Mouse (Mus musculus): Measurements from ENCODE around the gene Relt.
"Not testable (repeated sequence)": the region's sequence is repeated elsewhere in the genome, so short reads cannot be mapped to it uniquely, and the experiment has no call there.

The Relt gene

DNA sequence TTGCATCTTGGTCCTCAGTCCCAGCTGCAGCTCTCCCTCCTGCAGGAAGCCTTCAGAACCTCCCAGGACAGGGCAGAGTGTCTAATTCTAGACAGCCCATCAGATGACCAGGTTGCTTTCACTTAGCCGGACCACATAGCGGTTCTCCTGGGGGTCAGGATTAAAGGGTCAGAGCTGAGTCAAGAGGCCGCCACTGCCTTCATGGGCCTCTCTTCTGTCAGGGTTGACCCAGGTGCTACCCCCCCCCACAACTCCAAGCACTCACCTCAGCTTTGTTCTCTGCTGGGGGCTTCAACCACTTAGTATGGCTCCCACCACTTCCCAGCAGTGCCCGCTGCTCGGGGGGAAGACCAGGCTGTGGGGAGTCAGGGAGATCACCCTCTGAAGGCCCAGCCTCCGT is 16.1 kb downstream of the Relt start:
- no peak for DNase-seq (ENCODE audit: extremely low read depth, insufficient read length, low spot score)

DNA sequence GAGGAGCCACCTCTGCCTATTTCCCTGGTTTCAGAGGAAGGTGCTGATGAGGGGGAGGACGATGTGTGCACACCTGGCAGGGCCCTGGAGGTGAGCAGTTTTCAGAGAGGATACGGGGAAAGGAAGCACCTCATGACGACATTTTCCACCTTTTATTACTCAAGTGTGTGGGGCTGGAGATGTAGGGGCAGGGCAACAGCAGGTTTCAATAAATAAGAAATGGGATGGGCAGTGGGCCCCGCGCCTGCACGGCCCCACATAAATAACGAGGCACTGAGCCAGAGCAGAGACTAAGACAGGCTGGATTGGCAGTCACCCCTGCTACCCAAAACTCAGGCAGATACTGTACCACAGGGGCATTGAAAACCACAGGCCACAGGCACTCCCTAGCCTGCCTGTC is 17.2 kb downstream of the Relt start:
- not testable (repeated sequence) for DNase-seq (ENCODE audit: extremely low read depth, insufficient read length, low spot score)

DNA sequence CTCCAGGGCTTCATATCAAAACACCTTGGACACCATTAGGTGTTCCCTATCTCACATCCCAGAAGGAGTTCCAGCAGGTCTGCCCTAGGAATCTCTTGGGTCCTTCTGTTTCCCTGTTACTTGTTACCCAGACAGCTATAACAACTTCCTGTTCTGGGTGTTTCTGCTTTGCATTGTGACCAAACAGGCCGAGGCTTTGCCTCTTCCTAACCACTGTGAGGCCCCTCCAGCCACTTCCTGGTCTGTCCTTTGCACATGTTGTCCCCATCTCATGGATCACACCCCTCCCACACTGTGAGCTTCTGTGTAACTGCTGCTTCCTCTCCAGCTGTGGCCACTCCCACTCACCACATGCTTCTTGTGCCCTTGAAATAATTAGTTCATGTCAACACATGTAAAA is 17.8 kb downstream of the Relt start:
- DNase-seq (ENCODE audit: extremely low read depth, insufficient read length, low spot score) = no peak

DNA sequence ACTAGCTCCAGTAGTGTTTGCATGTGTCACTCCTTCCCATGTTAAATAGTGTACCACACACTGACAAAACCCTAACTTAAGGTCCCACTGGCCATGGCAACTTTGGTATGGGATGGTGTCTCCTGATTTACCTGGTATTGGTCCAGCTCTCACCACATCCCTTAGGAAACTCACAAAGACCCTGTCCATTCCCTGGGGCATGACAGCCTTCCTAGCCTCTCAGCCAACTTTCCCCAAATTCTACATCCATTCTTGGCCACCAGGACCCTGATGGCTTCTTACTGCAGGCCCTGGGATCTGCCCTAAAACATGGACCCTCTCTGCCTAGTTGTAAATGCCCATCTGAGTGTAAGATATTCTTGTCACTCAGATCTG is 18.2 kb downstream of the Relt start:
- no peak for DNase-seq (ENCODE audit: extremely low read depth, insufficient read length, low spot score)

DNA sequence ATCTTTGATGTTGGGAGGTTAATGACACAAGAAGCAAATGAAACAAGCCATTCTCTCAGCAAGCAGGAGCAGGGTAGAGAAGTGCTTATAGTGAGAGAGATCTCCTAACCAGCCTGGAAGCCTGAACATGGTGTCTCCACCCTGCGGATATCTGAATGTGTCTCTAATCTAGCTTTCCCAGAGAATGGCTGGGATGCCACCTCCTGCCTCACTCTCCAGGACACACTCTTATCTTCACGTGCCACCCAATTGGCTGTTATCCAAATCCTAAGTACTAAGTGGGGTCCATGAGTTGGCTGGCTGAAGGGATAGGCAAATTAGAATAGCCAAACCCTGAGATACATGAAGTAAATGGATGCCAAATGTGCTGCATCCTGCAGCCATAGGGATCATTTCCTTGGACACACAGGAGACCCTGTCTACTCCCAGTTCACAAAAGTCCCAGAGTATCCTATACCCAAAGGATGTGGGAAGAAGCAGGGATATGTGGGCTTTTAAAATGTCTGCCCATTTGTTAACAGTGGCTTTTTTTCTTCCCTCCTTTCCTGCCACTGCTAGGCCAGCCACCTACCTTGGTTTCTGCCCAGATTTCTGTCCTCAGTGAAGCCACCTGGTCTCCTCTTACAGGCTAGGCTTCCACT is 18.7 kb downstream of the Relt start:
- DNase-seq (ENCODE audit: extremely low read depth, insufficient read length, low spot score) = no peak

DNA sequence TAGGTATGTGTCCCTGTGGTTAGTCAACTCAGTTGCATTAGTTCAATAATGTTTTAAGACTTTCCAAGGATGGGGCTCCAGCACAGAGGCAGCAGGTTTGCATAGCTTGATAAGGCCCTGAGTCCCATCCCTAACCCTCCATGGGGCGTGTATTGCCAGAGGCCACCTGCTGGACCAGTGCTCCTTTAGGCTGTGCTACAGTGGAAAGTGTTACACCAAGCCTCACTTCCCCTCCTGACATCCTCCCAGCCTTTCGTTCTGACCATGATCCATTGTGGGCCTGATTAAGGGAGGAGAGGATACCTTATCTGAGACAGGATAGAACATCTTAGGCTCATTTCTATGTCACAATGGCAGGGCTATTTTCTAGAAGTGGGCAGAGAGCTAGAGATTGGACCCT is 19.4 kb downstream of the Relt start:
- DNase-seq (ENCODE audit: extremely low read depth, insufficient read length, low spot score) = no peak

DNA sequence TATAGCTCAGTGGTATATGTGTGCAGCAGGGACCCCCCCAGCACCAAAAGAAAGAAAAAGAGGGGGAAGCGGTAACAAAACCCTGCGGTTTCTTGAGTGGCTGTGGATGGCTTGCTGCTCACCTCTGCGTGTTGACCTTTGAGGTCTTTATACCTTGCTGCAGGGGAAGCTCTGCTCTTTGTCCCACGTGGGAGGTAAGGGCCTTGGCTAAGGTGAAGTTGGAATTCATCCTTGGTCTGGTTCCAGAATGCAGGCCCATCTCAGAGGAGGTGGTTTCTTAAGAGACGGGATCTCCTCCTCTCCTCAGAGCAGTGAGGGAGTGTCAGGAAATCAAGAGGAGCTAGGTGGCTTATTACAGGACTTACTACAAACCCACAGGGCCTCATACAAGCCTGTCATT is 21.1 kb downstream of the Relt start:
- no peak for DNase-seq (ENCODE audit: extremely low read depth, insufficient read length, low spot score)

DNA sequence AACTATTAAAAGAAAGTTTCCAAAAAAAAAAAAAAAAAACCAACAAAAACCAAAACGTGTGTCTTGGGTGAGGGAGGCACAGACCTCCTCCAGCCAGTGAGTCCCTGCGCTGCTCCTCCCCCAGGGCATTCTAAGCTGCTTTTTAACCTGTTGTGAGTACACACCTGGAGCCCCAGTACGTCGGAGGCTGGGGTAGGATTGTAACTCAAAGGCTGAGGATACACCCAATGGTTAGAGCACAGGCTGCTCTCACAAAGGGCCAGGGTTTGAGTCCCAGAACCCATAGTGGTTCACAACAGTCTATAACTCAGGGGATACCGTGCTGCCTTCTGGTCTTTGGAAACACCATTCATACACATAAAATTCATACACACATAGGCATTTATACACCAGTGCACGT is 21.6 kb downstream of the Relt start:
- no peak for DNase-seq (ENCODE audit: extremely low read depth, insufficient read length, low spot score)

DNA sequence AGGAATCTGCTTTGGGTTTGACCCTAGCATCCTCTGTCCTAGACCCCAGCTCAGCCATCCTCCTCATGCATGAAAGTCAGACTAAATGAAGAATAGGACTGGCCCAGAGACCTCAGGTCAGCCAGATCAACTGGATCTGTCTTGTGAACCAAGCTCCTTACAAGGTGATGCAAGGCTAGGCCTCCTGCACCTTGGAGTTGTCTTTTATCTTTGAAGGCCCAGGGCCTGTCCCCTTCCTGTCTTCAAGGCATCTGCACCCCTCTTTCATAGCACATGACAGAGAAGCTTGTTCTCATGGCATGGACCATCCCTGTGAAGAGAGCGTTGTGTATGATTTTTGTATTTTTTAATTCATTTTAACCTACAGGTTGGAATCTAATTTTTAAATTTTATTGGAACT is 22.3 kb downstream of the Relt start:
- DNase-seq (ENCODE audit: extremely low read depth, insufficient read length, low spot score) = no peak

DNA sequence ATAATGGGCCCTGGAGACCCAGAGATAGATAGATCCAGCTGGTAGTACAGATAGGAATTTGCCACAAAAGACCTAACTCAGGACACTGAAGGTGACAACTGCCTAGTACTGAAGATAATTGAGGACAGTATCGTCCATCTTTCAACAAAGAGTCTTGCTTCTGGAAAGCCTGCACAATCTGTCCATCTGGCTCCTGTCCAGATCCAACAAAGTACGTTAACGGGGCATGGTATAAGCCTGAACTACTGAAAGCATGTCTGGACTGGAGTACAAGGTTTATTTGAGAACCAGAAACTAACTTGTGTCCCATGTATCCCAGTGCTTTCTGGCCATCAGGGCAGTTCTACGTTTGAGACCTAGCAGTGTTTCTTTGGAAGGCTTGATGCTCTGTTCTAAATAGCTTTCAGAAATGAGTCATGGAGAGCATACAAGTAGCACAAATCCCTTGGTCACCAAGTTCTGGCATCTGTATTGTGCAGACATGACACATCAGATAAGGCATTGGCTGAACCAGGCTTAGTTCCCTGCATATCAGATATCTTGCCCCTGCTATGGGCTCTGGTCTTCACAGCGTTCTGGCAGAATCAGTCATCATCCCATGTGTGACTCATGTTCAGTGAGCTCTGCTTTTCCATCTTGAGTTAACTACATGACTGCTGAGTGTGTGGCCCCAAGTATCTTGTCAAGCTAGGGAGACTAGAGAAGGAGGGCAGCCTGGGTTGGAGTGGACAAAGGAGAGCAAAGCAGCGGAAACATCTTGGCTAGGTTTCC is 23.4 kb downstream of the Relt start:
- DNase-seq (ENCODE audit: extremely low read depth, insufficient read length, low spot score) = peak; percentile 24

DNA sequence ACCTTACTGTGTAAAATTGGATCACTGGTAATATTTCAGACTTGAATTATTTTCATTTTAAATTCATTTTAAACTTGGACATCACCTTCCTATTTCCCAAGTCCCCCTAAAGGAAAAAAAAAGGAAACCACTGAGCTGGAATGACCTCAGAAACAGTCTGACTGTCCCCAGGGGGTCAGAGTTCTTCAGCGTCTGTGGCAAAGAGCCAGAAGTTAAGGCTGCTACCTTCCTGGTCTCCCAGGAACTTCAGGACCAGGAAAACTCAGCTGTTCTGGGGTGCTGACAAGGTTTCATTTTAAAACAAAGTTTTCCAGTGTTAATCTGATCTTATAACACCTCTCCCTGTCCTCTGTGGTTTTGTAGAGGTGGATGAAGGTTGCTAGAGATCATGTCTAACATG is 25.5 kb downstream of the Relt start:
- no peak for DNase-seq (ENCODE audit: extremely low read depth, insufficient read length, low spot score)

DNA sequence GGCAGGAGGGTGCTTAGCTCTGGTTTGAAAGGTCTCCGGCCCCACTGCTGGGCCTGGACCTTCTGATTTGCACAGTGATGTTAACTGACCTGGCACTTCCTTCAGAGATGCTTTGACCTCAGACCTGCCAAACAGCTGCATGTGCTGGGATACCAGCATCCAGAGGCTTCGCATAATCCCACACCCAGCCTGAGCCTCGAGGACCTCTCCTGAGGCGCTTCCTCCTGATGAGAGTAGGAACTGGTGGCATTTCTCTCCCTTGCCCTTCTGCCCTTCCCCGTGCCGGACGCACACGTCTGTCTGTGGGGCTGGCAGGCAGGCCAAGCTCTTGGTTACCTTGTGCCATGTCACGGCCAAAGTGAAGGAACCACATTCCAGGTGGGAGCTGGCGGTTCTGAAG is 26.6 kb downstream of the Relt start:
- no peak for DNase-seq (ENCODE audit: extremely low read depth, insufficient read length, low spot score)

DNA sequence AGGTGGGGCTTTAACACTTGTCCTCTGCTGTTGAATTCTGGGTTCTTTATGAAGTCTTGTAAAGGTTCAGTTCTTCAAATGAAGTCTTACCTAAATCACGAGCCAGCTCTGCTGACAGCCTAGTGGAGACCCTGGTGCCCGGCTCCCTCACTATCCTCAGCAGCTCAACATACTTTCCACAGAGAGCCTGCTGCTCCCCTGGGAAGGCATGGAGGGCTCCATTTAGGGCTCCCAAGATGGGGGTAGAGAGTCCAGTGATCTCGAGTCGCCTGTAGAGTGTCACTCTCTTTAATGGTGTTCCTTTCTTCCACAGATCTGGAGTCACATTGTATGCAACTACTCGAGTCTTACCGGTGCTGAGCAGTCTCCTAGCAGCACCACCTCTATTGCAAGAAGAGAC is 27.5 kb downstream of the Relt start:
- no peak for DNase-seq (ENCODE audit: extremely low read depth, insufficient read length, low spot score)

DNA sequence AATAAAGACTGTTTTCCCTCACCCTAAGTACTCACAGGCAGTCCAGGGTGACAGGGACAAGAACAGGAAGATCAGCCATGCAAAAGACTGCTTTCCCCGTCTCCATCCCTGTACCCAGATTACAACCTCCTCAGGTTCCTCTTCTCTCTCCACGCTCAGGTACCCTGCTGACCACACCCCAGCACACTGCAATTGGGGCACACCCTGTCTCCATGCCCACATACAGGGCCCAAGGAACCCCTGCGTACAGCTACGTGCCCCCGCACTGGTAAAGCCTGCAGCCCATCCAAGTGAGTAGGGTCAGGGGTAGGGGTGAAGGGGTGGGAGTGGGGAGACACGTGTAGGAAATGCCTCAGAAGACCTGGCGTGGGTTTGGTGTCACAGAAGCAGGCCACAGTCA is 28.1 kb downstream of the Relt start:
- no peak for DNase-seq (ENCODE audit: extremely low read depth, insufficient read length, low spot score)

DNA sequence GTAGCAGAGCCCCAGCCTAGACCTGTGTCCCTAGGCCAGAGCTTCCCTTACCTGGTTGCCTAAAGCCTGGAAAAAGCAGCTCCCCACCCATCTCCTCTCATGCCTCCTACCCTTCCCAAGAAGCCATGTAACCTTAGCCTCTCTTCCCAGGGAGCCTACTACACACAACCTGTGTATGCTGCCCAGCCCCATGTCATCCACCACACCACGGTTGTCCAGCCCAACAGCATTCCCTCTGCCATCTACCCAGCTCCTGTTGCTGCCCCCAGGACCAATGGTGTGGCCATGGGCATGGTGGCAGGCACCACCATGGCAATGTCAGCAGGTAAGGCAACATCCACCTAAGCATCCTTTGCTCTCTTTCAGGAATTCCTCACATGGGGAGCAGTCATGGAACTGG is 29.4 kb downstream of the Relt start:
- DNase-seq (ENCODE audit: extremely low read depth, insufficient read length, low spot score) = no peak

DNA sequence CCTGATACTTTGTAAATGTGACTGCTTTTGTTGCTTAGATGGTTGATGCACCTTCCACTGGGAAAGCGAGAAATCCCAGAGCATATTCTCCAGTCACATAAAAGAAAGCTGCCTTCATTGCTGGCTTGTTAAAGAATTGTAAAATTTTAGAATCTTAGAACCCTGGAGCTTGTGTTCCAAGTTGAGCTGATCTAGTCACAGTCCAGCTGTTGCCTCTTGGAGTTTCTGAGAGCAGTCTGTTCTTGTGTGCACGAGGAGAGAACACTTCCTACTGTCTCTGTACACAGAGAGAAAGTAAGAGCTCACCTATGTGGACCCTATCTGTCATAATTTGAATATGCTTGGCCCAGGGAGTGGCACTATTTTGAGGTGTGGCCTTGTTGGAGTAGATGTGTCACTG is 34.7 kb downstream of the Relt start:
- DNase-seq (ENCODE audit: extremely low read depth, insufficient read length, low spot score) = no peak

DNA sequence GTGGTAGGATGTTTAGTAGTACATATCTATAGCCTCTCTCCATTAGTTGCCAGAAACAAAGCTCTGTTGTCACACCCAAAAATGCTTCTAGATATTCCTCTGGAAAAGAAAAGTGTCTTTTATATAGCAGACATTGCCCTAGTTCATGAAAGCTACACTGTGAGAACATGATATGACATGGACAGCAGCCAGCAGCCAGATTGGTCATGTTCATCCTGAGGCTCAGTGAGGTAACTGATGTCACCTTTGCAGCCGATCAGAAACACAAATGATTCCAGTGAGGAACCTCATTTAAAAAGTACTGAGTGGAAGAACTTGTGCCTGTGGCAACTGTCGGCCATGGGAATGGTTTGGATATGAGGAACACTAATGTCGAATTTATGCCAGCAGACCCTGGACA is 38.6 kb downstream of the Relt start:
- no peak for DNase-seq (ENCODE audit: extremely low read depth, insufficient read length, low spot score)

DNA sequence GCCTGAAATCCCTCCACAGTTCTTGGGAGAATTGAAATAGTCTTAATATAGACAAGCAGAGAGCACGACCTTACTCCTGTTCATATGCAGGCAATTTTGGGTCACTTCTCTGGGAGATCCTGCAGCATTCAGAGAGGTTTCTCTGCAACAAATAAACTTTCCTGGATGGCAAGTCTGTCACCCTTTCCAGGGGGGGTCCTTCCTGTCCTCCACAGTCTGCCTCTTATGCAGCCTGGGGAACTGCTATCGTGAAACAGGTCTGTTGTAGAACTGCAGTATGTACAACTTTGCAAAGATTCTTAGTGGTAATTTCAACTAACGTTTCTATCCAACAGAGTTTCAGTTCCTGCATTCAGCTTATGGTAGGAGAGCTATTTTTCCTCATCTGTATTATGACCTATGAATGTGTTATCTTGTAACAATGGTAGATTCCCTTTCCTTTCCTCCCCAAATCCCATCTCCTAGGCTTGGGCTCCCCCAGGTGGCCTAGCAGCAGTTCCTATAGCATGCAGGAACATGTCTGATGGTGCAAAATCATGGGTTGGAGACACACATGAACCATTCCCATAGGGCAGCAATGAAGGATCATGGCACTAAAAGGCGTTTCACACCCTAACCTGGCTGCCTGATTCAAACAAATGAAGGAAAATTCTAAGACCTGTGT is 44.7 kb downstream of the Relt start:
- DNase-seq (ENCODE audit: extremely low read depth, insufficient read length, low spot score) = no peak

DNA sequence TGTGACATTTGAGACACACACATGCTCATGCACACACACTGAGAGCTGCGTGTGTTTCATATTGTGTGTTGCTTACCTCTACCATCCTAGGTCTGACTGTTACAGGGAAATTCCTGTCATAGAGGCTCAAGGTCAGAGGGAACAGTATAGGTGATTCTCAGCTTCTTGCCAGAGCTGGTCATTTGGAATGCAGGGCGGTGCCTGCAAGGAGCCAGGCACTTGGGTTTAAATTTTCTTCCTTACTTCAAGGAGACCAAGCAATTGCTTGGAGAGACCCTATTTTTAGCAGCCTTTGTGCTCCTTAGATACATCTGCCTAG is 45.8 kb downstream of the Relt start:
- DNase-seq (ENCODE audit: extremely low read depth, insufficient read length, low spot score) = no peak

DNA sequence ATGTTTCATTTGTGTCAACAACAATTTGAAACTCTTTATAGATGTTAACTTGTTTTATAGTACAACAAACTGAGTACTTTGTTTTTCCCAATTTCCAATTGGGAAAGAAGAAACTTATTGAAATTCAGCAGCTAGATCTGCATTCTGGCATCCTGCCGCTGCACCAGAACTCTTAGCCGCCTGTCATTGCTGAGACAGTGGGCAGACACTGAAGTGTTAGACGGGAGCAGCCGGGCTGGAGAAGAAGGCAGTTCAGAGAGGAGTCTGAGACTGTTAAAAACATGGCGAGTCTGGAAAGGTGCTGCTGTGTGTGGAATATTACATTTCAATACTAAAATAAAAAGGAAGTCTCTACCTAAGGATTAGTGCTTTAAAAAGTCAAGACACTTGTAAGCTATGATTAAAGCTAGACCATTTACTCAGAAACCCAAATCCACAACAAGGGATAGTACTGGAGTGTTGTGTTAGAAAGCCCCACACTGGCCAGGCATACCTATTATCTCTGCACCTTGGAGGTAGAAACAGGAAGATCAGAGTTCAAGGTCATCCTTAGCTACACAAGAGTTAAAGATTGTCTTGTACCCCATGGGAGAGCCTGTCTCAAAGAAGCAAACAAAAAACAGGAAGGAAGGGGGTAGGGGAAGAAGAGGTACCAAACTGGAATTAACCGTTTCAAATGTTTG is 46.3 kb downstream of the Relt start:
- DNase-seq (ENCODE audit: extremely low read depth, insufficient read length, low spot score) = no peak

DNA sequence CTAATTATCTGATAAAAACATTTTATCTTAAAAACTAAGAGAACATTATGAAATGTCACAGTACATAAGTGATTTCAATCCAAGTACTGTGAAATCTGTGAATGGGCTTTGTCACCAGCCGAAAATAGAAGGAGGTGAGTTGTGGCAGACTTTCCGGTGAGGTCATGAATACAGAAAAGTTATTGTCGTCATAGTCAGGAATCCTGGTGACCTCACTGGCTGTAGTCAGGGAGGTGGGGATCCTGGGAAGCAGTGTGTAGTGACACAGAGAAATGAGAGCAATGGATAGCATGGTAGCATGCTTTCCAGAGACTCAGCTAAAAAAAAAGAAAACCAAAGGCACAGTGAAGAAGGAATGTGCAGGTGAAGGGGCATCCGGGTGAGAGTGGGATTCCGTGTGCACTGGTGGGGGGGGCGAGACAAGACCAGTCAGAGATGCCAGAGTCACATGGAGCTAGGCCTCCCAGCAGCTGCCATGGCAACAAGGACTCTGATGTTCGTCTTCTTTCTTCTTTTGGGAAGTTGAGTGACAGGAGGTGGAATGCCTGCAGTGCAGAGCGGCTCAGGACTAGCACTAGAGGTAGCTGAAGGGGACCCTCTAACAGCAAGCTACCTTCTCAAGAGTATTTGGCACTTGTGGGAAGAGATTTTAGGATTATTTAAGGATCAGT is 47.2 kb downstream of the Relt start:
- DNase-seq (ENCODE audit: extremely low read depth, insufficient read length, low spot score) = no peak

All from 3134 (cell line).